Mouse (Mus musculus): ENCODE measurements around the gene Tob2. TPM values are rescaled to one million over a fixed set of nuclear protein-coding genes. Genes with fewer than 3 reads are reported as not detected.

The Tob2 gene
- total RNA-seq (2021): 100 to 1,000 TPM; 151 to 205 TPM
- long read RNA-seq, experiment 1, full-length matches to known transcripts: 57 of 121 reads
- long read RNA-seq, experiment 1, partial matches to known transcripts: 0 of 121 reads
- long read RNA-seq, experiment 1, other reads (novel, unspliced or antisense): 64 of 121 reads
- long read RNA-seq, experiment 2, full-length matches to known transcripts: 37 of 84 reads
- long read RNA-seq, experiment 2, partial matches to known transcripts: 0 of 84 reads
- long read RNA-seq, experiment 2, other reads (novel, unspliced or antisense): 47 of 84 reads

DNA sequence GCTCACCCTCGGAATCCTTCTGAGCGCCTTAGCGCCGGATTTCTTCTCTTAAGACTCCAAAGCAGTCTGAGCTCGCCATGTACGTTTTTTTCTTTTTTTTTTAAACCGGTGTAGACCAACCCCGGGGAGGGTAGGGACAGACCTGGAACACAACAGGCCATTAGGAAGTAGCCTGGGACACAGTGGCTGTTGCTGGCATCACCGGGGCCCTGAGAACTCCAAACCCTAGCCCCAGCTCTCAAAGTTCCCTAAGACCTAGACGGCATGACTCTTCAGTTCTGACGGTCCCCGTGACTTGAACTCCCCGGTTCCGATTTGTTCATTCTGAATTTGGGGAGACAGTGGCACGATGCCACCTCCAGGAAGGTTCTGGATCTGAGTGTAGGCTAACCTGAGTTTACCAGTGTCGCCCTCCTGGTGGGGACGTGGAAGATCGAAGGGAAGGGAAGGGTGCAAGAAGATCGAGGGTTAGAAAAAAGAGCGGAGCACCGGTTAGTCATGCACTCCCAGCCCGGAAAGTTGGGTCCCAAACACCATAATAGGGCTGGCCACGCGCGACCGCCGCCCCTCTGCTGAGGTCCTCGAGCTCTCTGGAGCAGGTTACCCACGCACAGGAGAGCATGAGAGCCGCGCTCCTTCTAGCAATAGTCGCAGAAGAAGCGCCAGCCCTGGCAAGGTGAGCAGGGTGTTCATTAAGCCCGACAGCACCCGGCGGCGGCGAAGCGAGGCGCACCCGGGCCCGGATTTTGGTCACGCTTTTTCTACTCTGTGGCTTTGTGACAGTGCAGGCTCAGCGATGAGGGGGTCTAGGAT lies at the start of gene Tob2:
Tob2 (minus strand) TSS at position 280 of the 813 bp plus-strand sequence.
- peak within 1 kb of the TSS; percentile 100 for H3K27ac ChIP-seq
- intact Hi-C loops (cut with DNase I): loop anchor here (1.0 to 10.0 kb wide), 2 partner anchors 22 to 486 kb away; no protein-coding TSS in a partner anchor
- DNase-seq: peak; percentile 86
- TF ChIP-seq CTCF (IDR thresholded peaks at IDR 0.05): peak; percentile 9
- peak within 1 kb of the TSS; percentile 80 for H3K4me3 ChIP-seq

DNA sequence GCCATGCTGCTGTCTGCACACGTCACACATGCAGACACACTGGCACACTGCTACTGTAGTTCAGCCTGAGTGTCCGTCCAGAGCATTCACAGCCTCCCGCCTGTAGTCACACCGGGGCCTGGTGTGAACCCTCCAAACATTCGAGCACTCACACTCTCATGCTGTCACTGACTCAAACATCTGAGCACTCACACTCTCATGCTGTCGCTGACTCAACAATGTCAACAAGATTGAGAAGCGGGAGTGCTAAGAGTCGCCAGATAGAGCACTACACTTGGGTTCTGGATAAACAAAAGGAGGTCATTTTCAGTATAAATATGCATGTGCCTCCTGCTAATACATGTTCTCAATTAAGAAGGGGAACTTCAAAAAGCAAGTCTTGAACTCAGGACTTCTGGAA lies 49.4 kb upstream of the Tob2 start:
- no peak for DNase-seq
- H3K27ac ChIP-seq: no peak overlapping the region
- TF ChIP-seq CTCF (IDR thresholded peaks at IDR 0.05): no peak
- intact Hi-C loops (cut with DNase I): loop anchor here (2.0 to 5.0 kb wide), 2 partner anchors 36 to 77 kb away; partner anchors contain the start of genes Aco2 and Phf5a
- H3K4me3 ChIP-seq: no peak overlapping the region

DNA sequence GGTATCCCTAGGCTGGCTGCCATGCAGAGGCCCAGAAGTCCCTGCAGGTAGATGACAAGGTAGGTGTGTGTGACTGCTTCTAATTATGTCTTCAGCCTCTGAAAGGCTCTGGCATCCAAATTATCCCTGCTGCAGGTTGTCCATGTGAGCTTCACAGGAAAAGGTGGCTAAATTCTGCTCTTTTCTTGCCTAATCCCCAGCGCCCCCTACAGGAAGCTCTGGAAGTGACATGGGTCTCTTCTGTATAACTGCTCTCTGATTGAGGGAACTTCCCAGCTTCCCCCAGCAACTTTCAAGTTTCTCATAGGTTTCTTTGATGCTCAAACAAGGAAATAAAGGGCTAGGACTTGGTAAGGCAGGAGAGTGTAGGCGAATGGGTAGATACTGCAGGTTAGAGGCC lies 46.3 kb upstream of the Tob2 start:
- intact Hi-C loops (cut with DNase I): loop anchor here (5.0 kb wide), 1 partner anchor 33 kb away; the partner anchor contains the start of genes Aco2 and Phf5a
- H3K4me3 ChIP-seq: no peak overlapping the region
- peak; percentile 86 for TF ChIP-seq CTCF (IDR thresholded peaks at IDR 0.05)
- peak overlapping the region; percentile 31; the same call in 1 of the 2 replicates for H3K27ac ChIP-seq
- DNase-seq: peak; percentile 79

DNA sequence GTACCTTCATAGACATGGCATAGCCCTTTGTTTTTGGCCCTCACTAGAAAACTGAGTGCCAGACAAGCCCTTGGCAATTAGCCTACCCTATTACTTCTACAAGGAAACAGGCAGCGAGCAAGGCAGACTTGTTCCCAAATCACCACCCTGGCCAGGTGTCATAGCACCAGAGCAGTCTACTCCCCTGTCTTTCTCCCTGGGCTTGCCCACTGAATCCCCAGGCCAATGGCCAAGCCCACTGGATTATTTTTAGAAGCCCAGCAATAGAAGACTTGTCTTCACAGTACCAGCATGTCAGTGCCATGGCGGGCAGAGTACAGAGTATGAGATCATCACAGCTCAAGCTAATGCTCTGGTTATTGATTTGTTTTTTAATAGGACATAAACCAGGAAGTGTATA lies 40.2 kb upstream of the Tob2 start:
- Histone ChIP-seq H3K4me3 (no peak overlapping the region), H3K27ac (peak overlapping the region; percentile 80)
- intact Hi-C loops (cut with DNase I): no loop called here
- DNase-seq: peak; percentile 72
- TF ChIP-seq CTCF (IDR thresholded peaks at IDR 0.05): no peak

DNA sequence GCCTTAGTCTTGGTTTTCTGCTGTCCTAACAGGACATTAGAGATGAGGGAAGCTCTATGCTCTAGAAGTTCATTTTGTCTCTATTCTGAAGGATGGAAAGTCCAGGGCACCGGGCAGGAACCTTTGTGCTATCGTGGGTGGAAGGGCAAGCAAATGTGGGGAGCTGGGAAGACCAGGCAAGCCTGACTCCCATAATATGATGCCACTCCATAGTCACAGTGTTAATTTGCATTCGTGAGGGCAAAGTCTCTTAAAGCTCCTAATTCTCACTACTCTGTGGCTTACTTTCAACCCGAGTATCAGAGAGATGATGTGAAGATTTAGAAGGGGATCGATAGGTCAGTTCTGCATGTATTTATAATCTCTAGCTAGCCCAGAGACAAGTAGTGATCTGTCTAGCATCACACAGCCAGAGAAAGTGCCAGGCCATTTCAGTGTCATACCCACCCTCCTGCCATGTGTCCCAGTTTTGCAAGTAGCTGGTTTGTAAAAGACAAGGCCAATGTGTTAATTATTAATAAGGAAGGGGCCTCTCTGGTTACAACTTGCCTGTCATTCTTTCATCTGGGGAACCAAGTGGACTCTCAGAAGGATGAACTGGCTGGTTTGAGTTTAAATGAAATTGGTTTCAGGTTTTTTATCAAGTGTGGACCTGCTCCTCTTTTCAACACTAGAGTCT lies 39.1 kb upstream of the Tob2 start:
- no peak overlapping the region for H3K4me3 ChIP-seq
- peak overlapping the region; percentile 80 for H3K27ac ChIP-seq
- TF ChIP-seq CTCF (IDR thresholded peaks at IDR 0.05): no peak
- no peak for DNase-seq
- intact Hi-C loops (cut with DNase I): no loop called here

DNA sequence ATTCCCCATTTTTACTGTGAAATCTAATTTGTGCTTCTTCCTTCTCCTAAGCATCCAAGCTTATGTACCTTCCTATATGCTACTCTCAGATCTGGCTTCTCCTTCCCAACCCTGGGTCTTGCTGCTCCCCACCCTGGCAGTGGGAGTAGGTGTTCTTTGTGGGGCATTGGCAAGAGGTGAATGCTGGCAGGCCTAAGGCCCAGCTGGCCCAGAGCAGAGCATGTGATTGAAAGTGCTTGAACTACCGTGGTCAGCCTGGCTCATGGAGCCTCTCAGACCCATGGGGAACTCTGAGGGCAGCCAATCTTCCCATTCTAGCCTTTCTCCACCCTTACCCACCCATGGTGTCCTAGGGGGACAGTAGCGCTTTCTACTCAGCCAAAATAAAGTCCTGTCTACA lies 37.8 kb upstream of the Tob2 start:
- intact Hi-C loops (cut with DNase I): no loop called here
- H3K27ac ChIP-seq: peak overlapping the region; percentile 54; the same call in 1 of the 2 replicates
- no peak overlapping the region for H3K4me3 ChIP-seq
- no peak for DNase-seq
- TF ChIP-seq CTCF (IDR thresholded peaks at IDR 0.05): no peak

DNA sequence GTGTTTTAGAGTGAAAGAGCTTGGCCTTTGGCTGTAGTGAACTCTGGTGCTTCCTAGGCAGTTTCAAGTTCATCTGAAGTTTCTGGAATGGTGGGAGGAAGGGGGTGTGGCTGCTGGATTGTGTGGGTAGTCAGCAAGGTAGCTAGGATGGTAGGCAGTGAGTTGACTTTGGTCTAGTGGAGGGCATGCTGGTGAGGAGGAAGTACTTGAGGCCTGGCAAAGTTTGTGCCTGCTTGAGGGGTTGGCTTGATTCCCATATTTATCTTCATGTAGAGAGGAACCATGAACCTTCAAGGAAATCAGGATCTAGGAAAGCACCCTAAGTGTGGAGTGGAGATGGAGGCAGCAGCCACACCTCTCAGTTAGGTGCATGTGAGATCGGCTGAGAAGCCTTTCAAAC lies 35.4 kb upstream of the Tob2 start:
- intact Hi-C loops (cut with DNase I): no loop called here
- peak overlapping the region; percentile 13 for H3K27ac ChIP-seq
- H3K4me3 ChIP-seq: no peak overlapping the region
- DNase-seq: no peak
- TF ChIP-seq CTCF (IDR thresholded peaks at IDR 0.05): no peak

DNA sequence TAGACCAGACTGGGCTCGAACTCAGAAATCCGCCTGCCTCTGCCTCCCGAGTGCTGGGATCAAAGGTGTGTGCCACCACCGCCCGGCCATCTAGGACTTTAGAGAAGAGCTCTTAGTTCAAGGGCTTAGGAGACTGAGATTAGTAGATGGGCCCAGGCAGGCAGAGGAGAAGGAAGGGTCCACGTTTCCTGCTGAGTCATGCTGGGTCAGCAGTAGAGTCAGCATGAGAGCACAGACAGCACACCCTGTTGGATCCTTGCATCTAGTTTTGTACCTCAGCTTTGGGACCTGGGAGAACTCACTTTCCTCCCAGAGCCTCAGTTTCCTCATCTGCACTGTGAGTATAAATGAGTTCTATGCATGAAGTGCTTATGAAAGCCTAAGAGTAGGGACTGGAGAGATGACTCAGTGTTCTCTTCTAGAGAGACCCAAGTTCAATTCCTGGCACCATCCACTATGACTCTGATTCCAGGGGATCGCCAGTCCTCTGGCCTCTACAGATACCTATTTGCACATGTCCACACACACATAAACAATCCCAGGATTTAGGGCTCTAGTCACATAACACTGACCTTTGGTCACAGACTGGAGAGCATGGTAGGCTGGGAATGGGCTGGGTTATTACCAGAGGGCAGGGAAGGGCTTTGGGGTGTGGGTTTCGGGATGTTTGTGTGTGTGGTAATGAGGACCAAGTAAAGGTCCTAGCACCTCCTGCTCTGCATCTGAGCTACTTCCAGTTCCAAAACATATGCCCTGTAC lies 33.4 kb upstream of the Tob2 start:
- TF ChIP-seq CTCF (IDR thresholded peaks at IDR 0.05): no peak
- no peak overlapping the region for H3K4me3 ChIP-seq
- intact Hi-C loops (cut with DNase I): no loop called here
- no peak for DNase-seq
- H3K27ac ChIP-seq: peak overlapping the region; percentile 85

DNA sequence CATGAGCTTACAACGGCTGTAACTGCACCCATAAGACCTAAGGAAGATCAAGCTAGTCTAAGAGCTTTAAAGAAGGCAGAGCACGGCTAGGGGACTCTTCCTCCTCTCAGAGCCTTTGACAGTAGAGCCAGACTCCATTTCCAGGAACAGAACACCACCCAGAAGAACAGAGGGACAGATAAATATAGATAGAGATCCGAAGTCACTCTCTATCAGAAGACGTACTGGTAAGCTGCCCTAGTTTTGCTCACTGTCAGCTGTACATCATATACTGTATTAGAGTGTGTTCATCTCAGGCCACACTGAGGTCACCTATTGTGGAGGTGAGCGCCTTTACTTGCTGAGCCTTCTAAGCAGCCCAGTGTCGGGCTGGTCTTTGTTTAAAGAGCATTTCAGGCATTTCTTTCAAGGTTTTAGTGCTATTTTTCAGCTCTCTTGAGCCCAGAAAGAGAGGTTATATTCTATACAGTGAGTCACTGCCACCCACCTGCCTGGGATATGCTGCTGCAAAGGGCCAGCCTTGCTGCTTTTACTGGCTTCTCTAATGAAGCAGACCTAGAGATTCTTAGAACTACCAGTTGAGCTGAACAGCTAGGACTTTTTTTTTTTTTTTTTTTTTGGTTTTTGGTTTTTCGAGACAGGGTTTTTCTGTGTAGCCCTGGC lies 32.7 kb upstream of the Tob2 start:
- H3K27ac ChIP-seq: peak overlapping the region; percentile 85
- no peak for DNase-seq
- TF ChIP-seq CTCF (IDR thresholded peaks at IDR 0.05): no peak
- H3K4me3 ChIP-seq: peak overlapping the region; percentile 23; the same call in 1 of the 2 replicates
- intact Hi-C loops (cut with DNase I): no loop called here

DNA sequence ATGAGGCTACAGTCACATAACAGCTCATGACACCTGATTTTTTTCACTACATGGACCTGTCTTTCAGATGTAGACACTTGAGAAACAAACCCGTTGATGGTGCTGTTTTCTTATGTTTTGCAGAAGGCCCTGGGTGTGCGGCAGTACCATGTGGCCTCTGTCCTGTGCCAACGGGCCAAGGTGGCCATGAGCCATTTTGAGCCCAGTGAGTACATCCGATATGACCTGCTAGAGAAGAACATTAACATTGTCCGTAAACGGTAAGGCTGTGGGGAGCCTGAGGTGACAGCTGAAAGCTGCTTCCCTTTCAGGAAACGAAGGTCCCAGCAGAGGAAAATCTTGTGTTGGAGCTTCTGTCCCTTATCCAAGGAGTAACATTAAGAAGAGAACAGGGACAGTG lies 30.6 kb upstream of the Tob2 start:
- DNase-seq: peak; percentile 83
- peak overlapping the region; percentile 85 for H3K27ac ChIP-seq
- intact Hi-C loops (cut with DNase I): no loop called here

DNA sequence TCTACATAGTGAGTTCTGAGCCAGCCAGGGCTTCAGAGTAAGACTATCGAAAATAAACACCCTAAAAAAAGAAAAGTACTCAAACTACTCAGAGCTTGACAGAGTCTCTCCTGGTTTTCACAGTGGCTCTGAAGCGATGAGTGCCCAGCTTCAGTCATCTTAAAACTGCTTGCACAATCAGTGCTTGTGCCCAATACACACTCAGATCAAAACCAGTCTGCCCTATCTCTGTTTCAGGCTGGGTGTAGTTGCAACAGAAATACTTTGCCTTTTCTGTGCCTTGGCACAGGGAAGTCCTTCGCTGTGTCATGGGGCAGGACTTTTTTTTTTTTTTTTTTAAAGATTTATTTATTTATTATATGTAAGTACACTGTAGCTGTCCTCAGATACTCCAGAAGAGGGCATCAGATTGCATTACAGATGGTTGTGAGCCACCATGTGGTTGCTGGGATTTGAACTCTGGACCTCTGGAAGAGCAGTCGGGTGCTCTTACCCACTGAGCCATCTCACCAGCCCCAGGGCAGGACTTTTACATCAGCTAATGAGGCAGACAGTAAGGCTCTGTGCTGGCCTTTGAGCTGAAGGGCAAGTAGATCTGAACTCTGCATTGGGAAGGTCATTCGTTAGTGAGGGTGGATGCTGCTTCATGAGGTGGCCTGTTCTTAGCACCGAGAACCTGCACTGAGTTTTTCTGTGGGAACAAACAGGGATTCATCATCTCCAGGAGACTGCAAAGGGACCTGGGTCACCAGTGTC lies 28.4 kb upstream of the Tob2 start:
- intact Hi-C loops (cut with DNase I): no loop called here
- Histone ChIP-seq H3K4me3 (peak overlapping the region; percentile 13; the same call in 1 of the 2 replicates), H3K27ac (peak overlapping the region; percentile 85)
- no peak for DNase-seq
- no peak for TF ChIP-seq CTCF (IDR thresholded peaks at IDR 0.05)

More for the DNA sequence above, 30.6 kb upstream of the Tob2 start:
- TF ChIP-seq CTCF (IDR thresholded peaks at IDR 0.05): no peak
- H3K4me3 ChIP-seq: peak overlapping the region; percentile 17; the same call in 1 of the 2 replicates

Data from gastrocnemius, adult 2 months (tissue).